Mouse (Mus musculus) adrenal gland, postnatal 10 days (tissue): ENCODE measurements at regions not wholly inside any gene's neighbourhood (a gene's known extent, or its start where the extent isn't known, plus 50 kb on each side); places are given as distances from the start of the nearest gene placed in this dataset.

Experiments
- DNase-seq: peaks from one replicate; pipeline ENCODE4 v3.0.0; 2021; ENCODE audit warnings: mixed read lengths

DNA sequence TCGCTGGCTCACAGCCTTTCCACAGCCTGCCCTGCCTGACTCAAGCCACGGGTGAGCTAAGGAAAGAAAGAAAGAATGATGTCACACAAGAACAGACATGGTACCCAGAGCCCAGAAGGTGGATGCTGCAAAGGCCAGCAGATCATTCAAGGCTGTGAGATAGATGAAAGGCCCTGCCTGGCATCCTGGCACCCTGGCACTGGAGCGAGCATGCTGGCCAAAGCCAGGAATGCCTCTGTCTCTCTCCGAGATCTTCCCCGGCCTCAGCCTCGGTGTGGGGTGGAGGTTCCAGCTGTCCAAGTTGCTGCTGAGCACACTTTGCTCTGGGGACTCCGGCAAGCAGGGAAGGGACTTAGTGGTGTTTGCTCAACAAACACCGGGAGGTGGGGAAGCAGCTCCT is 116.4 kb upstream of the Lhx5 start:
- DNase-seq, result no peak

DNA sequence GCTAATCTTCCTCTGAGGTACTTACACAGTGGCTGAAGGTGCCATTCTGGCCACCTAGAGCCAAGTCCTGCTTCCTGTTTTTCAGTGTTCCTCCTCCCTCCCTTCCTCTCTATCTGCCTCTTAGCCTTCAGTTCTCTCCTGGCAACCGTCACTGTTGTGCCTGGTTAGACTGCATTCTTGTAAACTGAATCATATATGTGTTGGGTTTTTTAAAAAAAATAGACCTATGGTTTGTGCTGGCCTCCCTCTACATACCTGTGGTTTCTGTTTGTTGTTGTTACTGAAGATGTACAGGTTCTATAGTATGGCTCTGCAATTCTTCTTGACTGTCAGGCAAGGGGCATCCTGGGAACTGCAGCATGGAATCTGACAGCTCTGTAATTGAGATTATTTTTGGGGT is 112.5 kb upstream of the Lhx5 start:
- DNase-seq, result no peak

GRCm38 (mm10) chr5:120322031-120322731 is 109.3 kb upstream of the Lhx5 start:
- DNase-seq, result no peak

DNA sequence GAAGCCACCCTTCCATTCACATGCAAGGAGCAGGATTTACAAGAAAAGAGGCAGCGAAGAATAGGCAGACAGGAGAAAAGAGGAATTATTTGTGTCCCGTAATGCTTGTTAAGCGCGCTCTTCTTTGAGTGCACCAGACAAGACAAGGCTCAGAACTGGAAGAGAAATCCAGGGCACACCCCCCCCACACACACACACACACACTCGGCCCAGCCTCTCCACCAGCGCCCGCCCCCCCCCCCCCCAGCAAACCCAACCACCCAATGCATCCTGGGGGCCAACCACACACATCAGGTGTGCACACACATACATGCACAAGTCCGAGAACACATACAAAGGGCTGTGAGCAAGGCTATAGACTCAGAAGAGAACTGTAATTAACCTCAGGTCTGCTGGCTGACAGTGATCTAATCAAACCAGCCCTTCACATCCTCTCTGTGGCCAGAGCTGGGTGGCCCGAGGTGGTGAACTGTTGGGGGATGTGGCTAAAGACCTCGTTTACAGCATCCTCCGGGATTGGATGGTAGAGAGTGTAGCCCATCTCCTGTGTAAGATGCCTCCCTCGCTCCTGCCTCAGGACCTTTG is 108.7 kb upstream of the Lhx5 start:
- DNase-seq, result no peak

DNA sequence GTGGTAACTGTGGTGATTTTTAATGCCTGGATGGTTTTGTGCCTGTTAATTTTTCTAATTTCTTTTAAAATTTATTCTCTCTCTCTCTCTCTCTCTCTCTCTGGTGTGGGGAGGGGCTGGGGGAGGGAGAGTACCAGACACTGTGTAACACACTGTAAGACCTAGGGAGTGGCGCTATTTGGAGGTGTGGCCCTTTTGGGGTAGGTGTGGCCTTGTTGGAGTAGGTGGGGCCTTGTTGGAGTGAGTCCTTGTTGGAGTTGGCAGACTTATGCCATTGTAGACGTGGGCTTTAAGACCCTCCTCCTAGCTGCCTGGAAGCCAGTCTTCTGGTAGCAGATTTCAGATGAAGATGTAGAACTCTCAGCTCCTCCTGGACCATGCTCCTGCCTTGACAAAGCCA is 107.4 kb upstream of the Lhx5 start:
- no peak for DNase-seq

- DNase-seq, result no peak
These were observed 106.1 kb upstream of the Lhx5 start for GRCm38 (mm10) chr5:120325386-120325910.

GRCm38 (mm10) chr5:120332030-120332429 is 99.5 kb upstream of the Lhx5 start:
- DNase-seq, result peak; percentile 66

GRCm38 (mm10) chr5:120339162-120339561 is 92.3 kb upstream of the Lhx5 start:
- DNase-seq, result no peak

GRCm38 (mm10) chr5:120340696-120341231 is 90.7 kb upstream of the Lhx5 start:
- no peak for DNase-seq

DNA sequence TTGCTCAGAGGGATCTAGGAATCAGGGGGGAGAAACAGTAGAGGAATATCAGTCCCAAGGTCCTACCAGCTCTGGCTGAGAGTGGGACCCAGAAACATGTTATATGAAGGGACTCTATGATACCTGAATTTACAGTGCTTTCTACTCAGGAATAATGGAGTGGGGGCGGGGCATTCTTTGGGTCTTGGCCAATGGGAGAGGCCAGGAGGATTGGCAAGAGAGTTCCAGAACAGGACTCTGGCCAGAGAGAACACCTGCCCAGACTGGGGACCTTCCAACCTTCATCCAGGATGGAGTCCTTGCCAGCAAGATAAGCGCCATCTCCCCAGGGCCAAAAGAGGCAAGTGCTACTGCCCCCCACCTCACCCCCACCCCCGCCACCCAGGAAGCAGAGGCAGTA is 81.0 kb upstream of the Lhx5 start:
- no peak for DNase-seq

- DNase-seq, result no peak
These were observed 79.7 kb upstream of the Lhx5 start for GRCm38 (mm10) chr5:120351827-120352226.

DNA sequence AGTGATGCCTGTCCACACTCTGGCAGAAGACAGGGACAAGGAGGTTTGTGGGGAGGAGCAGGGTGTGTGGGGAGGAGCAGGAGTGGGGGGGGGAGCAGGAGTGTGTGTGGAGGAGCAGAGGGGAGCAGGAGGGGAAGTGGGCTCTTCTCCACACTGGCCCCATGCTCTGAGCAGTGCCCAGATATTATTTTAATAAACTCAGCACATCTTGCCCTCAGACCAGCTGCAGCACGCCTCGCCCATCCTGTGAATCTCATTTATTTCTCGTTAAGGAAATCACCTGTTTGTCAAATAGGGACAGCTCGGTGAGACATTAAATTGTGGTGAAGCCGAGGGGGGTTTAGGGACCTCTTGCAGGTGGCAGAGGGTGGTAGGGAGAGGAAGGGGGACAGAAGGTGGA is 77.8 kb upstream of the Lhx5 start:
- DNase-seq, result no peak

DNA sequence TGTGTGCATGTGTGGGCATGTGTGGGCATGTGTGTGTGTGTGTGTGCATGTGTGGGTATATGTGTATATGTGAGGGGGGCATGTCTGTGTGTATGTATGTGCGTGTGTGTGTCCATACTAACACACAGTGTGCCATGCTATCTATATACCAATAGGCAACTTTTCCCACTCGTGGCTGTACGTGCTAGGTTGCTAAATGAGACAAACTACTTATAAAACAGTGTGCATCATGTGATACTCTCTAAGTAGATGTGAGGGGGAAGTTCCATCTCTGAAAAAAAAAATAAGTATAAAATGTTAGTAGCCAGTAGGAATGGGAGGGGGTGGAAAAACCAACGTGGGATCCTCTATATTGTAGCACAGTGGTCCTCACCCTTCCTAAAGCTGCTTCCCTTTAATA is 74.5 kb upstream of the Lhx5 start:
- no peak for DNase-seq

DNA sequence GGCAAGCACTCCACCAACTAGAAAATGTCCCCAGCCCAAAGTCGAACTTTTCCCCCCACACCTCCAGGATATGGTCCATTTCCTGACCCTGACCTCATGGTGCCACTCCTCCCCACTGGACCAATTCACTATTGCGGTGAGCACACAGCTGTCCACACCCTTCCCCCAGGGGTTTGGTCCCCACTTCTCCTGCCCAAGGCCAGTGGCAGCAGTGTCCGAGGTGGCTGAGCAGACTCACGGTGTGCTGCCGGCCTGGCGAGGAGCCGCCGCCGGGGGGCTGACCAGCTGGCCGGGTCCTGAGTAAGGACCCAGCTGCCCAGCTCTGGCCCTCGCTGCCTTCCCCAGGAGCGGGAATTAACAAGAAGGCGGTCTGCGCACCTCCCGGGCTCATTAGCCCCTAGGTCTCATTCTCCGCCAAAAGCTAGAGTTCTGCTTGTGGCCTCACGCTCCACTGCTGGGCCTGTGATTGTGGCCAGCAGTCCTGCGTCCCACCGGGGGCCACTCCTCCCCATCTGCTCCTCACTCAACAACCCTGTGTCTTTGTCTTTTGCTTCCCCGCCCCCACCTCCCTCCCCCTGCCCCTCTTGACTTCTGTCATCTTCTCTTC is 73.3 kb upstream of the Lhx5 start:
- no peak for DNase-seq

- DNase-seq, result no peak
These were observed 65.5 kb upstream of the Lhx5 start for GRCm38 (mm10) chr5:120365950-120366467.

DNA sequence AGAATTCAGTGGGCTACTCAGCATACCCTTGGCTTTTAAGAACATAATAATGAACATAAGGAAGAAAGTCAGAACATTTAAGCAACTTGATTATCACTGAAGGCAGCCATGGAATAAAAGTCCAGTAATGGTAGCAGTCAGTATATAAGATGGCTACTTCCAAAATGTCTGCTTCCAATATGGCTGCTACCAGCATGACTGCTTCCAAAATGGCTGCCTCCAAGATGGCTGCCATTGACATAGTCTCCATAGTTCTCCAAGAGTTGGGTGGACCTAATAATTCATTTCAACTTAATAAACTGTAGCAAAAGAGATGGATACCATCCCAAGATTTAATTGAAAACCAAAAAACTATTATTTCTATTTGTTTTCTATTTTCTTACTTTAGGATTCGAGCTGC is 62.7 kb upstream of the Lhx5 start:
- no peak for DNase-seq

- no peak for DNase-seq
These were observed 60.2 kb upstream of the Lhx5 start for GRCm38 (mm10) chr5:120371176-120371819.

DNA sequence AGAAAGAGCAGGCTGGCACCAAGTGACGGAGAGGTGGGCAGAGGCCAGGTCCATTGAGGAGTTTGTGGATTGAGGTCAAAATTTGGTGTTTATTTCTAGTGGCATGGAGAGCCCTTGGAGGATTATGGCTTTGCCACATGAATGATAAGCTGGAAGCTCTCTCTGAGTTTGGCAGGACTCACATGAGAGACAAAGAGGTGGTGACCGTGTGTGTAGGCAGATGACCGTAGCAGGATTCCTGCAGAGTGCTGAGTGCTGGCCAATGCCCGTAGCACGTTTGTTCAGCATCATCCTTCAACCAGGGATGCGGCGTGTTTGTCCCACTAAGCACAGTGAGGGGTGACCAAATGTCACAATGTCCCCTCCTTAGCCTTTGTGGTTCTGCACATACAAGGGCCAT is 58.1 kb upstream of the Lhx5 start:
- DNase-seq, result no peak
